Mouse (Mus musculus) megakaryocyte-erythroid progenitor cell, adult 5-6 weeks (primary cell): Measurements from ENCODE around the gene Naif1. TPM values are rescaled to one million over a fixed set of nuclear protein-coding genes. Genes with fewer than 3 reads are reported as not detected.
A peak's percentile ranks its signal among the peaks of the same experiment; 100 is the strongest.
"Not testable (repeated sequence)": the region's sequence is repeated elsewhere in the genome, so short reads cannot be mapped to it uniquely, and the experiment has no call there.

Experiments
- ATAC-seq: replicated peaks from 2 replicates; pipeline ENCODE4 v1.8.0; 2016; ENCODE audit warnings: mild to moderate bottlenecking, inconsistent platforms; ENCODE audit not compliant: severe bottlenecking, poor library complexity, low FRiP score, low TSS enrichment
- total RNA-seq, 2 experiments: library from RNA; stranded (forward) in 1 of 2; stranded (reverse) in 1 of 2; fragments of 200-1000, 215-1000 nt in 1 of 2; fragments of >200 nt in 1 of 2; fragmentation: Nextera tagmentation in 1 of 2; gene quantifications; 2 replicates each; pipeline ENCODE4 v1.2.3; 2014 to 2017

Gene Naif1
- total RNA-seq, 2 experiments from 2014 or later, result 2.7 to 4.1 TPM

DNA sequence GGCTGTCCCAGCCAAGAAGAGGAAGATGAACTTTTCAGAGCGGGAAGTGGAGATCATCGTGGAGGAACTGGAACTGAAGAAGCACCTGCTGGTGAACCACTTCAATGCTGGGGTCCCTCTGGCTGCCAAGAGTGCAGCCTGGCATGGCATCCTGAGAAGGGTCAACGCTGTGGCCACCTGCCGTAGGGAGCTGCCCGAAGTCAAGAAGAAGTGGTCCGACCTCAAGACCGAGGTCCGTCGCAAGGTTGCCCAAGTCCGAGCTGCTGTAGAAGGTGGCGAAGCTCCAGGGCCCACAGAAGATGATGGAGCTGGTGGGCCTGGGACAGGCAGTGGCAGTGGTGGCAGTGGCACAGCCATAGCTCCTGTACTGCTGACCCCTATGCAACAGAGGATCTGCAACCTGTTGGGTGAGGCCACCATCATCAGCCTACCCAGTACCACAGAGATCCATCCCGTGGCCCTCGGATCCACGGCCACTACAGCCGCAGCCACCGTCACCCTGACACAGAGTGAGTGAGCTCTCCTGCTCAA, 2.2 kb downstream of the Naif1 start:
- ATAC-seq, result no peak

GRCm38 (mm10) chr2:32453641-32454303, 3.5 kb downstream of the Naif1 start:
- no peak for ATAC-seq

- no peak for ATAC-seq
These were observed 4.4 kb downstream of the Naif1 start for GRCm38 (mm10) chr2:32454633-32455032.

DNA sequence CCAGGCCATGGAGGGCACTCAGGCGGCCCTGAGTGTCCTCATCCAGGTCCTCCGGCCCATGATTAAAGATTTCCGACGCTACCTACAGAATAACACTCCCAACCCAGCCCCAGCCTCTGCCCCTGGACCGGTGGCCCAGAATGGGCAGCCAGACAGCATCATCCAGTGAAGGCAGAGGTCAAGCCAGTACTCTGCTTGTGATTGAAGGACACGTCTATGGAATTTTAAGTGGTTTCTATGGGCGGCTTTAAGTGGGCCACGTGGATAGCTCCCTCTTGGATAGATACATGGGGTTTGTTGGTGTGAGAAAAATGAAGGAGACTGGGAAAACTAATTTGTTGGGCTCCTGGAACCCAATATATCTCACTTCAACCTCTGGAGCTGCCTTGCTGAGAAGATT, 4.8 kb downstream of the Naif1 start:
- no peak for ATAC-seq

- ATAC-seq, result no peak
These were observed 8.0 kb downstream of the Naif1 start for GRCm38 (mm10) chr2:32458300-32458699.

DNA sequence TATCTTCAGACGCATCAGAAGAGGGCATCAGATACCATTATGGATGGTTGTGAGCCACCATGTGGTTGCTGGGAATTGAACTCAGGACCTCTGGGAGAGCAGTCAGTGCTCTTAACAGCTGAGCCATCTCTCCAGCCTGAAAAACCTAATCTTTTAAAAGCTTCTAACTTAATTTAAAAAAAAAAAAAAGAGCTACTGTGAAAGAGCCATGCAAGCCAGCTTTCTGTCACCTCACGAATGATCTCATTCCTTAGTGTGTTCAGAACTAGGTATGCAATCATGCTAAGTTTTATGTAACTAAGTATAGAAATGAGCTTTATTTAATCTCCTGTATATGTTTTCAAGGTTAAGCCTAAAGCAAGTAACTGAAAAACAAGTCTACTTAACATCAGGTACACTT, 9.4 kb downstream of the Naif1 start:
- no peak for ATAC-seq

DNA sequence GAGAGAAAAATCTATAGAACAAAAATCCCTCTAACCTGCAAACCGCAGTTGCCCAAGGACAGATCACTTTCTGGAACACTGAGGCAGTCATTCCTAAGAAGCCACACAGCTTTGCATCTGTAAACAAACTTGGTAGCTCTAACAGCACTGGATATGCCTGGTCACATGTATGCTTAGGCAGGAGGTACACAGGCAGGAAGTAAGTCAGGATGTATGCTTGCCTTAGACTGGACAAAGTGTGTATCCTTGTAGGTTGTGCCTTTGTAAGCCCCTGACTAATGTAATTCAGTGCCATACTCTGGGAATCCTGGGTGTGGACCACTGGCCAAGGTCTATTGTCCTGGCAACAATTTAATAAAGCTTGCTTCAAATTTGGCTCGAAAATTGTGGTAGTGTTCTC, 13.5 kb downstream of the Naif1 start:
- no peak for ATAC-seq

DNA sequence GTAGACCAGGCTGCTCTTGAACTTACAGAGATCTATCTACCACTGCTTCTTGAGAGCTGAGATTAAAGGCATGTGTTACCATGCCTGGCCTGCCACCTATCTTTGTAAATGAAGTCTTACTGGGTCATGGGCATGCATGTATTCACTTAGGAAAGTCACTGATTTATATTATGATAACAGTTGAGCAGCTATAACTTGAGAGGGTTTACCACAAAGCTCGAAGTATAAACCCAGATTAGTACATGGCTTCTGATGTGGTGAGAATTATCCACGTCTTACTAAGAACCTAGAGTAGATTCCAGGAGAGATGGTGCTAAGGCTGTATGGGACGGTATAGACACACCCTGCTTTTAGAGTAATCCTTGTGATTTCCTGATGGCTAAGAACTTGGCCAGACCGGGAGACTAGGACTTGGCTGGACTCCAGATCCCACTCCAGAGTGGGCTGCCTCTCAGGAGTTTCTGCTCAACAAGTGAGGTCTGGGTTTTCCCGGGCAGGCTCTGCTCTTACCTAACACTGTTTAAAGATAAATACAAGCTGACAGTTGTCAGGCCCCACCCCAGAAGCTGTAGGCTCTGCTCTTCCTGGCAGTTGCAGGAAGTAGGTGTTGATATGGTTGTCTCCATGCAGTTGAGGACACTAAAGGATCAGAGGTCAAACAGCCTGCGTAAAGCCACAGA, 14.1 kb downstream of the Naif1 start:
- peak; percentile 44 for ATAC-seq

DNA sequence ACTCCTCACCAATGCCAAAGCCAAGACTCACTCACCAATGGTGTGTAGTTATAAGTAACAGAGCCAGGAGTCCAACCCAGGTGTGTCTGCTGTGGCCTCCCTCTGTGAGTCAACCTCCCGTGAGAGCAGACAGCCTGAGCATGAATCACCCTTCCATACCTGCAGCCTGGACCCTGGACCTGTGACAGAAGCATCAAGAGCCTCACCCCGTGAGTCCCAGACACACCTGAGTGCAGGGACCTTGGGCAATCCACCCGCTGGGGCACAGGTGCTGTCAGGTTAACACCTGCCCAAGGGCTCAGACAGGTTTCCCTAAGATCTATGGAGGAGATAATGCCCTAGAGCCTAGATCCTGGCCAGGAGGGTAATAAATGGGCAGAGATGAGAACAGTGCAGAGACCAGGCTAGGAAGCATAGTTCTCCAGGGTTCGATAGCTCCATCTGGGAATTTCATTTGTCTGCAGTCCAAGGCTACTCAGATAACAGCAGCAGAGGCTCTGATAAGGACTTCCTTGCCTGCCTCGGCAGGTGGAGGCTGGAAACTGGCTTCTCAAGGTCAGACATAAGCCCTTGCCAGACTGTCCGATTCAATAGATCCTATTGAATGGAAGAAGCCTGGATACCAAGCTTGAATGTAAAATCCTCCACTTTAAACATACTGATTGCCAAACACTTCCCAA, 20.9 kb downstream of the Naif1 start:
- no peak for ATAC-seq

- 0 out of 2 replicates have a peak, but pooled peaks have one; percentile 18 for ATAC-seq
These were observed 21.4 kb downstream of the Naif1 start for GRCm38 (mm10) chr2:32471681-32472061.

GRCm38 (mm10) chr2:32475361-32475760, 25.1 kb downstream of the Naif1 start:
- ATAC-seq, result not testable (repeated sequence)

- ATAC-seq, result no peak
These were observed 32.1 kb downstream of the Naif1 start for GRCm38 (mm10) chr2:32482351-32482750.

GRCm38 (mm10) chr2:32483179-32483875, 33.1 kb downstream of the Naif1 start:
- no peak for ATAC-seq

GRCm38 (mm10) chr2:32484933-32485332, 34.7 kb downstream of the Naif1 start:
- ATAC-seq, result no peak

- no peak for ATAC-seq
These were observed 35.5 kb downstream of the Naif1 start for GRCm38 (mm10) chr2:32485751-32486150.

DNA sequence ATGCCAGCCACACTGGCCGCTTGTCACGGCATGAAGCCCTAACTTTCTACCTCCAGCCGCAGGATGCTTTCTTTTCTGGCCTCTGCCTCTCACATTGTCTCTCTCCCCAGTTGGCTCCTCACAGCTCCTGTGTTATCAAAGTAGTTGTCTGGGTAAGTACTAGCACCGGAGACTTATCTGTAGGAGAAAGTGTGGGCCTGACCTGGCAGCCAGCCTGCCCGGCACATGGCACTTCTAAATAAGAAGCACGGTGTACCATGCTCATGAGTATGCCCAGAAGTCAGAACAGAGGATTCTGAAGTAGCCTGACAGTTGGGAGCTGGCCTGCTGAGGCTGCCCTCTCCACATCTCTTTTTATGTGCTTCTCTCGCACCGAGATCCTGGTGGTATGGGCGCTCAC, 35.9 kb downstream of the Naif1 start:
- peak; percentile 83 for ATAC-seq

DNA sequence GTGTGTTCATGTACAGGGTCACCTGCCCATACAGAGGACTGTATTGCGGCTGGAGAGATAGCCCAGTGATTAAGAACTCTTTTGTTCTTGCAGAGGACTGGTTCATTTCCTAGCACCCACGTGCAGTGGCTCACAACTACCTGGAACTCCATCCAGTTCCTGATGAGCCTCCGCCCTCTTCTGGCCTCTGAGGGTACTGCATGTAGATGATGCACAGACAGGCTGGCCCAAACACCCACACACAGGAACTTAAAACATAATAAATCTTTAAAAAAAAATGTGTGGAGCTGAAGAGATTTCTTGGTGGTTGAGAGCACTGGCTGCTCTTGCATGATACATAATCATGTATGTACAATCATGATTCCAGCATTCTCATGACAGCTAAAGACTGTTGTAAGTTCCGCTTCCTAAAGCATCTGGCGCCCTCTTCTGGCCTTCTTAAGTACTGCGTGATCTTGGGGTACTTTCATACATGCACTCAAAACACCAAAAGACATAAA, 36.9 kb downstream of the Naif1 start:
- ATAC-seq, result peak; percentile 70

DNA sequence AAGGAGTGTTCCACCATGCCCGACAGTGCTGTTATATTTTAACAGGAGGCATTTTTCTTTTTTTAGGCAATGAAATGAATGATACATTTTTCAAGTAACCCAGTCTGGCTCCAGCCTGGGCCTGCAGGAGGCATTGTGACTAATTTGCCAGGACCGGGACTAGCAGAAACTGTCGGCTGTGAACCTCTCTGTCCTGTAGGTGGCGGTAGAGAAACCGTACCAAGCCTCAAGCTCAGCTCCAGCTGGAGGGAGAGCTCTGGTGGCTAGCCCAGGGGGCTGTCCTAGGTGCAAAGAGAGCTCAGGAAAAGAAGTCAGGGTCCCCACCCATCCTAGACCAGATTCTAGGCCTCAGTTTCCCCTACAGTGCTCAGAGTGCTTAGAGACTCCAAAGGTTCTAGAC, 38.4 kb downstream of the Naif1 start:
- ATAC-seq, result peak; percentile 49; the same call in 1 of the 2 replicates

GRCm38 (mm10) chr2:32490730-32491129, 40.5 kb downstream of the Naif1 start:
- ATAC-seq, result not testable (repeated sequence)

DNA sequence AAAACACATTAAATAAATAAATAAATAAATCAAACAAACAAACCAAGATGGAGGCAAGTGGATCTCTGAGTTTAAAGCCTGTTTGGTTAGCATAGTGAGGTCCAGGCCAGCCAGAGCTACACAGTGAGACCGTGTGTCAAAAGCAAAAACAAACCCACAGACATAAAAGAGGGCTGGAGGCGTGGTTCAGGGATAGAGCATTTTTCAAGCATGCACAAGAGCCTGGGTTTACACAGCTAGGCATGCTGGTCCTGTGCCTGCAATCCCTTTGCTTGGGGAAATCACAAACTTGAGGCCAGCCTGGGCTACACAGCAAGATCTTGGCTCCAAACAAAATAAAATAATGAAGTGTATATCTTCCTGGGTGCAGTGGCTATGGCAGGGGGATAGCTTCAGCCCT, 42.4 kb downstream of the Naif1 start:
- no peak for ATAC-seq
